15 mouse cellular contexts compared by ENCODE assay signal in the genomic region with DNA sequence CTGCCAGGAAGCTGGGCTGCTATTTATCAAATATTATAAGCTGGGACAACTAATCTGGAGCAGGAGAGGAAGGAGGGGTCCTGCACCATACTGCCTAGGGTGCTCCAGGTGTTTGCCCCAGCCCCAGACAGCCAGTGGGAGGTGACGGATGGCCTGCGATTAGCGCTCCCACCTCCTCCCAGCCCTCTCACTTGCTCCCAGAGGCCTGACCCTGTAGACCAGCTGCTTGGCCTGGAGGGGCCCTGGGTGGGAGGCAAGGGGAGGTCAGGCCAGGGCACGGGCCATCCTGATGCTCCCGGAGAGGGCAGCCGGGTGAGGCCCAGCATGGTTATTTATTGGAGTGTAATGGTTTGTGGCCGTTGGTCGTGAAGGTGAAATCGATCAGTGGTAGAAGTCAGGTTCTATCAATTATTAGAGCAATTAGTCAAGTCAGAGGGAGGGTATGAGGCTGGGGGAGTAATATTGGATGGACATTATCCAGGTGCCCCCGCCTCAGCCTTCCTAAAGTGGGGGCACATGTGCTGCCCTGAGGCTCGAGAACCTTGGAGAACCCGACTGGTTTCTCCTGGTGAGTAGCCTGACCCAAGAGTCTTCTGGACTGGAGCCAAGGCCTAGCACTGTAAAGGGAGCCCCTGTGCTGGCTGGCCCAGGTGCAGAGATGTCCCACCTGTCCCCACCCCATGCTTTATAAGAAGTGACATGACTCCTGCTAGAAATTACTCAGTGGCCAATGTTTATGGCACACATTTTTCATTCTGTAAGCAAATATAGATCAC.
DNase-seq lines count a peak whose midpoint lies in the region; ATAC-seq and TF ChIP-seq lines count a peak whose summit lies in the region.
"Had no signal": no experiment of that assay in that cellular context is flagged by ENCODE, and none has a peak within 500 bp of the region (broad histone marks: within the 10 kb centered on the region; RNA-seq: fewer than 3 reads in every experiment).

No protein-coding gene starts in this region.

- WGBS in forebrain, embryonic 10.5 days, result 82% methylated on average over 12 of the region's 12 CpGs
- whole genome bisulfite sequencing in forebrain, postnatal 0 days, result 94% methylated on average over 12 of the region's 12 CpGs
- 48% methylated on average over 12 of the region's 12 CpGs for WGBS in lung, embryonic 14.5 days
- 73% methylated on average over 12 of the region's 12 CpGs for WGBS in hindbrain, embryonic 10.5 days
- WGBS in limb, embryonic 10.5 days, result 34% methylated on average over 12 of the region's 12 CpGs

- peaks cover 6% of the 10 kb centered on the region for H3K4me1 ChIP-seq in forebrain, embryonic 10.5 days
- H3K4me1 ChIP-seq in forebrain, postnatal 0 days (ENCODE audit: insufficient read depth), result no peaks in the 10 kb centered on the region
- no peaks in the 10 kb centered on the region for H3K4me1 ChIP-seq in lung, embryonic 14.5 days (ENCODE audit: insufficient read depth)
- peaks cover 8% of the 10 kb centered on the region for H3K4me1 ChIP-seq in hindbrain, embryonic 10.5 days (replicated peaks)
- H3K4me1 ChIP-seq in limb, embryonic 10.5 days, result peaks cover 25% of the 10 kb centered on the region
- H3K4me1 ChIP-seq: liver, embryonic 12.5 days; stomach, embryonic 15.5 days had no signal

- 0 out of 2 replicates have a peak overlapping the region, but pooled peaks have one; percentile 33 for H3K27ac ChIP-seq in forebrain, embryonic 10.5 days
- H3K27ac ChIP-seq in forebrain, postnatal 0 days (ENCODE audit: low read depth, low read length), result no peak overlapping the region
- H3K27ac ChIP-seq in lung, embryonic 14.5 days (ENCODE audit: low read depth), result no peak overlapping the region
- peak overlapping the region; percentile 45; the same call in 1 of the 2 replicates for H3K27ac ChIP-seq in hindbrain, embryonic 10.5 days
- H3K27ac ChIP-seq in limb, embryonic 10.5 days, result 0 out of 2 replicates have a peak overlapping the region, but pooled peaks have one; percentile 4
- H3K27ac ChIP-seq: embryonic facial prominence, embryonic 13.5 days; gastrocnemius, adult 2 months; liver, embryonic 12.5 days; stomach, embryonic 15.5 days had no signal

- no peak for TF ChIP-seq CTCF in forebrain, postnatal 0 days (IDR thresholded peaks at IDR 0.05; ENCODE audit: low read depth)
- no peak for TF ChIP-seq CTCF in lung, embryonic 14.5 days (IDR thresholded peaks at IDR 0.05; ENCODE audit: low read depth)

- no peak for DNase-seq in forebrain, embryonic 10.5 days (ENCODE audit: extremely low spot score, low spot score)
- no peak for DNase-seq in forebrain, postnatal 0 days
- DNase-seq in lung, embryonic 14.5 days, result peak; percentile 11
- DNase-seq in lung, postnatal 25 days (ENCODE audit: low spot score), result no peak
- DNase-seq in hindbrain, embryonic 10.5 days (ENCODE audit: low spot score), result peak; percentile 15
- DNase-seq in limb, embryonic 10.5 days (ENCODE audit: low spot score), result peak; percentile 39
- DNase-seq in right cerebral cortex, postnatal 4 days, result no peak
- DNase-seq in left cerebral cortex, adult 11 months (ENCODE audit: low spot score), result no peak
- DNase-seq: adrenal gland, adult 2 months; gastrocnemius, adult 2 months; left cerebral cortex, postnatal 4 days; thymus, adult 2 months had no signal

- no peak overlapping the region for H3K4me2 ChIP-seq in forebrain, postnatal 0 days (ENCODE audit: low read depth)
- no peak overlapping the region for H3K4me2 ChIP-seq in lung, embryonic 14.5 days
- H3K4me2 ChIP-seq: embryonic facial prominence, embryonic 13.5 days; liver, embryonic 12.5 days; stomach, embryonic 15.5 days had no signal

- no peaks in the 10 kb centered on the region for H3K9me3 ChIP-seq in forebrain, embryonic 10.5 days
- H3K9me3 ChIP-seq in forebrain, postnatal 0 days (ENCODE audit: low read length), result no peaks in the 10 kb centered on the region
- H3K9me3 ChIP-seq in lung, embryonic 14.5 days (ENCODE audit: low read depth, low read length), result no peaks in the 10 kb centered on the region
- no peaks in the 10 kb centered on the region for H3K9me3 ChIP-seq in hindbrain, embryonic 10.5 days
- no peaks in the 10 kb centered on the region for H3K9me3 ChIP-seq in limb, embryonic 10.5 days (replicated peaks)
- H3K9me3 ChIP-seq: embryonic facial prominence, embryonic 13.5 days; liver, embryonic 12.5 days; stomach, embryonic 15.5 days had no signal

- H3K9ac ChIP-seq in forebrain, postnatal 0 days, result no peak overlapping the region
- H3K9ac ChIP-seq in lung, embryonic 14.5 days, result no peak overlapping the region
- H3K9ac ChIP-seq: embryonic facial prominence, embryonic 13.5 days; liver, embryonic 12.5 days; stomach, embryonic 15.5 days had no signal

- H3K27me3 ChIP-seq in forebrain, embryonic 10.5 days (ENCODE audit: poor library complexity, severe bottlenecking), result no peaks in the 10 kb centered on the region
- H3K27me3 ChIP-seq in forebrain, postnatal 0 days (ENCODE audit: insufficient read depth, low read length), result no peaks in the 10 kb centered on the region
- no peaks in the 10 kb centered on the region for H3K27me3 ChIP-seq in lung, embryonic 14.5 days (ENCODE audit: insufficient read depth, low read length)
- no peaks in the 10 kb centered on the region for H3K27me3 ChIP-seq in hindbrain, embryonic 10.5 days (ENCODE audit: insufficient read depth, poor library complexity, severe bottlenecking)
- H3K27me3 ChIP-seq in limb, embryonic 10.5 days (ENCODE audit: low read depth, poor library complexity, severe bottlenecking), result no peaks in the 10 kb centered on the region
- H3K27me3 ChIP-seq: embryonic facial prominence, embryonic 13.5 days; liver, embryonic 12.5 days; stomach, embryonic 15.5 days had no signal

- 0 out of 2 replicates have a peak, but pooled peaks cover 2% of the 10 kb centered on the region for H3K36me3 ChIP-seq in forebrain, embryonic 10.5 days (replicated peaks)
- 0 out of 2 replicates have a peak, but pooled peaks cover 5% of the 10 kb centered on the region for H3K36me3 ChIP-seq in forebrain, postnatal 0 days (ENCODE audit: insufficient read depth)
- H3K36me3 ChIP-seq in lung, embryonic 14.5 days (ENCODE audit: insufficient read depth), result no peaks in the 10 kb centered on the region
- no peaks in the 10 kb centered on the region; the same call in 1 of the 2 replicates for H3K36me3 ChIP-seq in hindbrain, embryonic 10.5 days
- H3K36me3 ChIP-seq in limb, embryonic 10.5 days, result 0 out of 2 replicates have a peak, but pooled peaks cover 5% of the 10 kb centered on the region
- H3K36me3 ChIP-seq: embryonic facial prominence, embryonic 13.5 days; liver, embryonic 12.5 days; stomach, embryonic 15.5 days had no signal

- H3K4me3 ChIP-seq in forebrain, embryonic 10.5 days, result no peak overlapping the region
- H3K4me3 ChIP-seq in forebrain, postnatal 0 days (ENCODE audit: low read depth, low read length), result no peak overlapping the region
- H3K4me3 ChIP-seq in lung, embryonic 14.5 days (ENCODE audit: low read depth, low read length), result no peak overlapping the region
- no peak overlapping the region for H3K4me3 ChIP-seq in hindbrain, embryonic 10.5 days
- H3K4me3 ChIP-seq in limb, embryonic 10.5 days, result no peak overlapping the region
- H3K4me3 ChIP-seq: embryonic facial prominence, embryonic 13.5 days; gastrocnemius, adult 2 months; liver, embryonic 12.5 days; stomach, embryonic 15.5 days had no signal

- ATAC-seq in forebrain, postnatal 0 days, result no peak
- ATAC-seq in lung, embryonic 14.5 days (ENCODE audit: insufficient read depth), result no peak
- ATAC-seq: liver, embryonic 12.5 days had no signal

Comparison
In these comparisons a context has a peak if more than half of its experiments do, and no peak if none do; other contexts are left out.
1. DNase-seq: peak in lung, embryonic 14.5 days (single experiment), hindbrain, embryonic 10.5 days (single experiment) and limb, embryonic 10.5 days (single experiment); none in forebrain, embryonic 10.5 days (single experiment), forebrain, postnatal 0 days (single experiment), lung, postnatal 25 days (single experiment), right cerebral cortex, postnatal 4 days (single experiment) and left cerebral cortex, adult 11 months (single experiment).
2. H3K27ac ChIP-seq: peak in forebrain, embryonic 10.5 days (single experiment), hindbrain, embryonic 10.5 days (single experiment) and limb, embryonic 10.5 days (single experiment); none in forebrain, postnatal 0 days (single experiment) and lung, embryonic 14.5 days (single experiment).